Mouse (Mus musculus): ENCODE measurements around the gene Hist1h4h. TPM values are rescaled to one million over a fixed set of nuclear protein-coding genes. Genes with fewer than 3 reads are reported as not detected.

Hist1h4h gene
- polyA plus RNA-seq, 1 experiment from 2014 or later, result 9.0 TPM

- ATAC-seq (ENCODE audit: insufficient number of reproducible peaks, insufficient read depth, low FRiP score, low TSS enrichment, low read depth), result no peak
- WGBS, result 72% methylated on average over 5 of the region's 5 CpGs
- Histone ChIP-seq H3K27ac (no peak overlapping the region), H3K9ac (replicated peaks) (no peak overlapping the region), H3K36me3 (no peaks in the 10 kb centered on the region), H3K4me3 (replicated peaks) (no peak overlapping the region), H3K4me2 (no peak overlapping the region), H3K4me1 (replicated peaks) (peaks cover under 1% of the 10 kb centered on the region; the same call in 1 of the 2 replicates), H3K9me3 (no peaks in the 10 kb centered on the region), H3K27me3 (no peaks in the 10 kb centered on the region)
Measured at GRCm38 (mm10) chr13:23515281-23515680, 15.6 kb upstream of the Hist1h4h start.

GRCm38 (mm10) chr13:23515826-23516620 lies 14.8 kb upstream of the Hist1h4h start:
- 45% methylated on average over 15 of the region's 15 CpGs for WGBS
- Histone ChIP-seq H3K36me3 (no peaks in the 10 kb centered on the region), H3K9me3 (no peaks in the 10 kb centered on the region), H3K4me3 (replicated peaks) (peak overlapping the region; percentile 48), H3K4me1 (replicated peaks) (no peaks in the 10 kb centered on the region; the same call in 1 of the 2 replicates), H3K4me2 (peak overlapping the region; percentile 59), H3K27me3 (no peaks in the 10 kb centered on the region), H3K9ac (replicated peaks) (peak overlapping the region; percentile 60), H3K27ac (0 out of 2 replicates have a peak overlapping the region, but pooled peaks have one; percentile 72)
- no peak for ATAC-seq (ENCODE audit: insufficient number of reproducible peaks, insufficient read depth, low FRiP score, low TSS enrichment, low read depth)

- Histone ChIP-seq H3K36me3 (no peaks in the 10 kb centered on the region), H3K27ac (peak overlapping the region; percentile 84), H3K4me3 (replicated peaks) (peak overlapping the region; percentile 48), H3K4me1 (replicated peaks) (no peaks in the 10 kb centered on the region; the same call in 1 of the 2 replicates), H3K9me3 (no peaks in the 10 kb centered on the region), H3K4me2 (peak overlapping the region; percentile 75), H3K9ac (replicated peaks) (0 out of 2 replicates have a peak overlapping the region, but pooled peaks have one; percentile 37), H3K27me3 (no peaks in the 10 kb centered on the region)
- WGBS, result under 1% methylated on average over 19 of the region's 19 CpGs
- no peak for ATAC-seq (ENCODE audit: insufficient number of reproducible peaks, insufficient read depth, low FRiP score, low TSS enrichment, low read depth)
Measured at GRCm38 (mm10) chr13:23516822-23517602, 13.8 kb upstream of the Hist1h4h start.

- no peaks in the 10 kb centered on the region for H3K27me3 ChIP-seq
- H3K9ac ChIP-seq (replicated peaks), result 0 out of 2 replicates have a peak overlapping the region, but pooled peaks have one; percentile 37
- H3K4me3 ChIP-seq (replicated peaks), result peak overlapping the region; percentile 48
- peak overlapping the region; percentile 84 for H3K27ac ChIP-seq
- no peaks in the 10 kb centered on the region; the same call in 1 of the 2 replicates for H3K4me1 ChIP-seq (replicated peaks)
- peak overlapping the region; percentile 75 for H3K4me2 ChIP-seq
- under 1% methylated on average over 27 of the region's 27 CpGs for WGBS
- H3K36me3 ChIP-seq, result no peaks in the 10 kb centered on the region
- H3K9me3 ChIP-seq, result no peaks in the 10 kb centered on the region
- ATAC-seq (ENCODE audit: insufficient number of reproducible peaks, insufficient read depth, low FRiP score, low TSS enrichment, low read depth), result peak; percentile 76
Measured at GRCm38 (mm10) chr13:23517603-23518294, 13.1 kb upstream of the Hist1h4h start.

DNA sequence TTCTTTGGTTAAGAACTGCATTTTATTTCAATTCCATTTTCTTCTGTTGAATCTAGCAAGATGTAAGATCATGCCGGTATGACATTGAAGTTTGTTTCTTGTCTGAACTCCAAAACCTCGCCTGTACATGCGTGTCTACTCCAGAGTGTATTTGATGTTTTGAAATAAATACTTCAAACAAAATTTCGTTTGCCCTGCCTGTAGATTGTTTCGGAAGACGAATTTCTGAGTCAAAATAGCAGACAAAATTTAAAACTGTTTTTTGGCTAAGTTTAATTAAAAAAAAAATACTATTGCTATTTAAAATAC lies 12.6 kb upstream of the Hist1h4h start:
- Histone ChIP-seq H3K9me3 (no peaks in the 10 kb centered on the region), H3K27ac (no peak overlapping the region), H3K36me3 (no peaks in the 10 kb centered on the region), H3K4me2 (peak overlapping the region; percentile 75), H3K4me3 (replicated peaks) (peak overlapping the region; percentile 48), H3K27me3 (no peaks in the 10 kb centered on the region), H3K9ac (replicated peaks) (no peak overlapping the region), H3K4me1 (replicated peaks) (no peaks in the 10 kb centered on the region; the same call in 1 of the 2 replicates)
- no peak for ATAC-seq (ENCODE audit: insufficient number of reproducible peaks, insufficient read depth, low FRiP score, low TSS enrichment, low read depth)
- WGBS, result under 1% methylated on average over 6 of the region's 6 CpGs

- Histone ChIP-seq H3K9ac (replicated peaks) (no peak overlapping the region), H3K27ac (peak overlapping the region; percentile 45; the same call in 1 of the 2 replicates), H3K4me2 (peak overlapping the region; percentile 75), H3K36me3 (no peaks in the 10 kb centered on the region), H3K27me3 (no peaks in the 10 kb centered on the region), H3K4me1 (replicated peaks) (no peaks in the 10 kb centered on the region; the same call in 1 of the 2 replicates), H3K9me3 (no peaks in the 10 kb centered on the region), H3K4me3 (replicated peaks) (peak overlapping the region; percentile 48)
- under 1% methylated on average over 6 of the region's 6 CpGs for WGBS
- no peak for ATAC-seq (ENCODE audit: insufficient number of reproducible peaks, insufficient read depth, low FRiP score, low TSS enrichment, low read depth)
Measured at GRCm38 (mm10) chr13:23518885-23519284, 12.0 kb upstream of the Hist1h4h start.

DNA sequence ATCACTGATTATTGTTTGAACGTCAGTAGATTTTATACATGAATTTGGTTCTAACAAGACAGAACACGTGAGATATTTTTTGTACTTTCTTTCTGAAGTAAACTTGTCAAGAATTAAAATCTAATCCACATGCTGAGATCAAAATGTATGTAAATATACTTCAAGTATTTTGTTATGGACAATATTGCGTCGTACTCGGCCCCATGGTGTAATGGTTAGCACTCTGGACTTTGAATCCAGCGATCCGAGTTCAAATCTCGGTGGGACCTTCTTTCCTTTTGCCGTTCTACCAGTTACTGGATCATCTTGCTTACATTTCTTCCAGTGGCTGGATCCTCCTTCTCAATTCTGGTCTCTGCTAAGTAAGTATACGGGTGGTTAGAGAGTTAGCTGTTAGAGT lies 11.4 kb upstream of the Hist1h4h start:
- Histone ChIP-seq H3K4me3 (replicated peaks) (peak overlapping the region; percentile 48), H3K4me1 (replicated peaks) (no peaks in the 10 kb centered on the region; the same call in 1 of the 2 replicates), H3K27ac (peak overlapping the region; percentile 45; the same call in 1 of the 2 replicates), H3K9ac (replicated peaks) (no peak overlapping the region), H3K4me2 (peak overlapping the region; percentile 75), H3K27me3 (no peaks in the 10 kb centered on the region), H3K36me3 (no peaks in the 10 kb centered on the region), H3K9me3 (no peaks in the 10 kb centered on the region)
- WGBS, result under 1% methylated on average over 10 of the region's 10 CpGs
- ATAC-seq (ENCODE audit: insufficient number of reproducible peaks, insufficient read depth, low FRiP score, low TSS enrichment, low read depth), result no peak

DNA sequence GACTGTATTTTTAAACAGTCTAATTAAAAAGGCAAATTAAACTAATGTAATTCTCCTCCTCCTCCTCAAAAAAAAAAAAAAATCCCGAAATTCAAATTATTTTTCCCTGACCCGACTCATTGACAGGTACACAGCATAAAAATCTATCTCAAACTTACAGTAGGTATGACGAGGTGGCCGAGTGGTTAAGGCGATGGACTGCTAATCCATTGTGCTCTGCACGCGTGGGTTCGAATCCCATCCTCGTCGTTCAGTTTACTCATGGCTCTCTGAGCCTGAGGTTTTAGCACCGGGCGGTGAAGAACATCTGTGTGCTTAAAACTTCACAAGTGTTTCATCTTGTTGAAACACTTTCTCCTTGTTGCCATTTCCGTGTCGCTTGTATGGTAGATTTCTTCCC lies 9.1 kb upstream of the Hist1h4h start:
- Histone ChIP-seq H3K9ac (replicated peaks) (no peak overlapping the region), H3K27me3 (no peaks in the 10 kb centered on the region), H3K4me2 (peak overlapping the region; percentile 36), H3K36me3 (no peaks in the 10 kb centered on the region), H3K4me3 (replicated peaks) (peak overlapping the region; percentile 12), H3K27ac (no peak overlapping the region), H3K4me1 (replicated peaks) (peaks cover 5% of the 10 kb centered on the region; the same call in 1 of the 2 replicates), H3K9me3 (no peaks in the 10 kb centered on the region)
- WGBS, result under 1% methylated on average over 14 of the region's 14 CpGs
- no peak for ATAC-seq (ENCODE audit: insufficient number of reproducible peaks, insufficient read depth, low FRiP score, low TSS enrichment, low read depth)

DNA sequence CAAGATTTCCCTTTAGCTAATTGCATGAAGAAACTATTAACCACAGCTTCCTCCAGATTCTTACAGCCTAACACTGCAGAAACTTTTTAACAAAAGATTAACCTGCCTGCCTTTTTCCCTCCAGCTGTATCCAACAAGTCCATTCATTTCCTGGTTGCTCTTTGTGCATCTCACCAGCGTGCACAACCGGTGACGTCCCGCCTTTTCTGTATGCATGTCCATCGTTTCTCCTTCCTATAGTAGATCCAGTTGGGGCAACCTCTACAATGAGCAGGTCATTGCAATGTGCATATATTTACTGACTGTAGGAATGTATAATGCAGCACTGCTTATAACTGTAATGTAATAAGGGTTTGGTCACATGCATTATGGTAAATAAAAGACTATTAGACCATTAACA lies 6.9 kb upstream of the Hist1h4h start:
- Histone ChIP-seq H3K4me1 (replicated peaks) (peaks cover 10% of the 10 kb centered on the region; the same call in 1 of the 2 replicates), H3K4me2 (no peak overlapping the region), H3K27me3 (no peaks in the 10 kb centered on the region), H3K9ac (replicated peaks) (no peak overlapping the region), H3K9me3 (no peaks in the 10 kb centered on the region), H3K36me3 (no peaks in the 10 kb centered on the region), H3K27ac (no peak overlapping the region), H3K4me3 (replicated peaks) (no peak overlapping the region)
- WGBS, result 64% methylated on average over 5 of the region's 5 CpGs
- ATAC-seq (ENCODE audit: insufficient number of reproducible peaks, insufficient read depth, low FRiP score, low TSS enrichment, low read depth), result no peak

DNA sequence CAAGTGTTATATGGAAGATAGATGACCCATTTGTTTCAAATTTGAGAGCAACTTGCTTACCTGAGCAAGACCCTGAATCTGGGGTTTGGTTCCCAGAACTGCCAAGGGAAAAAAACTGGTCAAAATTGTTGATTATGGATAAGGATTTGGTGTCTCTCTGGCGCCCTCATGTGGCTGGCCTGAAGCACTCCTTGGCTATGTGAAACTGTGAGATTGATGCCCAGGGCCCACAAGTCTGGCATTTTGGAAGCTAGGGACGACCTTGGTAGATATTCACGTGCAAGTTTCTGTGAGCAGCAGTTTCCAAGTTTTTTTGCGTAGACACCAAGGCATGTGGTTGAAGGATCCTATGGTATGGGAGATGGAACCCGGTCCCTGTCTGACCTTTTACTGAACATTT lies 6.2 kb upstream of the Hist1h4h start:
- Histone ChIP-seq H3K4me2 (peak overlapping the region; percentile 9; the same call in 1 of the 2 replicates), H3K9me3 (no peaks in the 10 kb centered on the region), H3K27ac (no peak overlapping the region), H3K9ac (replicated peaks) (no peak overlapping the region), H3K4me1 (replicated peaks) (peaks cover 12% of the 10 kb centered on the region; the same call in 1 of the 2 replicates), H3K4me3 (replicated peaks) (no peak overlapping the region), H3K27me3 (no peaks in the 10 kb centered on the region), H3K36me3 (no peaks in the 10 kb centered on the region)
- 6% methylated on average over 5 of the region's 5 CpGs for WGBS
- no peak for ATAC-seq (ENCODE audit: insufficient number of reproducible peaks, insufficient read depth, low FRiP score, low TSS enrichment, low read depth)
